Mouse (Mus musculus): Measurements from ENCODE around the gene Capg.

Capg gene

GRCm38 (mm10) chr6:72566044-72566443 is 21.9 kb downstream of the Capg start:
- DNase-seq (ENCODE audit: extremely low read depth, low read depth, low spot score), result no peak

- no peak for DNase-seq (ENCODE audit: extremely low read depth, low read depth, low spot score)
These were observed 23.3 kb downstream of the Capg start for GRCm38 (mm10) chr6:72567508-72567907.

- no peak for DNase-seq (ENCODE audit: extremely low read depth, low read depth, low spot score)
These were observed 24.5 kb downstream of the Capg start for GRCm38 (mm10) chr6:72568736-72569135.

GRCm38 (mm10) chr6:72570644-72571397 is 26.6 kb downstream of the Capg start:
- DNase-seq (ENCODE audit: extremely low read depth, low read depth, low spot score), result no peak

- no peak for DNase-seq (ENCODE audit: extremely low read depth, low read depth, low spot score)
These were observed 27.6 kb downstream of the Capg start for GRCm38 (mm10) chr6:72571826-72572225.

GRCm38 (mm10) chr6:72576041-72576440 is 31.9 kb downstream of the Capg start:
- no peak for DNase-seq (ENCODE audit: extremely low read depth, low read depth, low spot score)

GRCm38 (mm10) chr6:72581625-72582382 is 37.6 kb downstream of the Capg start:
- no peak for DNase-seq (ENCODE audit: extremely low read depth, low read depth, low spot score)

GRCm38 (mm10) chr6:72583211-72583839 is 39.1 kb downstream of the Capg start:
- no peak for DNase-seq (ENCODE audit: extremely low read depth, low read depth, low spot score)

GRCm38 (mm10) chr6:72584154-72584553 is 40.0 kb downstream of the Capg start:
- no peak for DNase-seq (ENCODE audit: extremely low read depth, low read depth, low spot score)

- DNase-seq (ENCODE audit: extremely low read depth, low read depth, low spot score), result no peak
These were observed 42.5 kb downstream of the Capg start for GRCm38 (mm10) chr6:72586701-72587100.

- DNase-seq (ENCODE audit: extremely low read depth, low read depth, low spot score), result no peak
These were observed 44.1 kb downstream of the Capg start for GRCm38 (mm10) chr6:72588307-72588706.

GRCm38 (mm10) chr6:72590111-72590510 is 45.9 kb downstream of the Capg start:
- DNase-seq (ENCODE audit: extremely low read depth, low read depth, low spot score), result no peak

GRCm38 (mm10) chr6:72593011-72593803 is 49.0 kb downstream of the Capg start:
- DNase-seq (ENCODE audit: extremely low read depth, low read depth, low spot score), result no peak

- no peak for DNase-seq (ENCODE audit: extremely low read depth, low read depth, low spot score)
These were observed 49.7 kb downstream of the Capg start for GRCm38 (mm10) chr6:72593914-72594313.

- no peak for DNase-seq (ENCODE audit: extremely low read depth, low read depth, low spot score)
These were observed 53.1 kb downstream of the Capg start for GRCm38 (mm10) chr6:72597083-72597874.

- DNase-seq (ENCODE audit: extremely low read depth, low read depth, low spot score), result peak; percentile 88
These were observed 54.0 kb downstream of the Capg start, which contains the start of the genes Elmod3 and Retsat for GRCm38 (mm10) chr6:72597956-72598753. Gene Elmod3, minus strand, starts transcription at chr6:72598413. Gene Retsat, plus strand, starts transcription at chr6:72598475.

- no peak for DNase-seq (ENCODE audit: extremely low read depth, low read depth, low spot score)
These were observed 54.8 kb downstream of the Capg start for GRCm38 (mm10) chr6:72598791-72599557.

- DNase-seq (ENCODE audit: extremely low read depth, low read depth, low spot score), result no peak
These were observed 56.0 kb downstream of the Capg start for GRCm38 (mm10) chr6:72600216-72600615.

GRCm38 (mm10) chr6:72600771-72601170 is 56.6 kb downstream of the Capg start:
- no peak for DNase-seq (ENCODE audit: extremely low read depth, low read depth, low spot score)
